Mouse (Mus musculus) C2C12 (cell line): ENCODE data around the gene Zkscan17.

Experiments used
- CEBPB ChIP-seq: IDR thresholded peaks from one replicate; pipeline ENCODE4 v1.6.1; 2011; ENCODE audit warnings: low read depth, mild to moderate bottlenecking, control low read depth, moderate library complexity
- USF1 ChIP-seq: IDR thresholded peaks from one replicate; pipeline ENCODE4 v1.6.1; 2011; ENCODE audit warnings: low read depth, mild to moderate bottlenecking, control low read depth, moderate library complexity

DNA sequence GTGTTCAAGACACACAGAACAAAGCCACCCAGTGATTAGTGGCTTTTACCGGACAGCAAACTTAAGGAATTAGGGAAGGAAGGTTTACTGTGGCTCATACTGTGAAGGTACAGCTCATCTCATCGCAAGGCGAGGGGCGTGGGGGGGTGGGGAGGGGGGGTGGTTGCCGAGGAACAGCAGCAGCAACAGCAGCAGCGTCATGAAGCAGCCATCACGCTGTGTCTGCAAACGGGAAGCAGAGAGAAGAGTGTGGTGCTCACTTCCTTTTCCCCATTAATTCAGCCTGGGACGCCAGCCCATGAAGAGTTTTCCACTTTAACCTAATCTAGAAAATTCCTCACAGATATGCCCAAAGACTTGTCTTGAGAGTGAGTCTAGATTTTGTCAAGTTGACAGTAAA is 36.3 kb upstream of the Zkscan17 start:
- no peak for TF ChIP-seq USF1
- no peak for TF ChIP-seq CEBPB
